Mouse (Mus musculus) C2C12 (cell line): ENCODE results near the gene Caprin1. TPM values are rescaled to one million over a fixed set of nuclear protein-coding genes. Genes with fewer than 3 reads are reported as not detected.

Experiments
- H3K27me3 ChIP-seq: one replicate; pipeline ENCODE4 v1.6.1; 2011; ENCODE audit not compliant: control insufficient read depth, insufficient read depth, insufficient read length
- H3K36me3 ChIP-seq: one replicate; pipeline ENCODE4 v1.6.1; 2011; ENCODE audit not compliant: control insufficient read depth, insufficient read depth
- H3K4me3 ChIP-seq: one replicate; pipeline ENCODE4 v1.5.1; 2011; ENCODE audit warnings: mild to moderate bottlenecking, control low read depth; ENCODE audit not compliant: poor library complexity, insufficient read depth, severe bottlenecking
- H3K79me2 ChIP-seq: one replicate; pipeline ENCODE4 v1.6.1; 2011; ENCODE audit not compliant: control insufficient read depth, insufficient read depth
- H3K79me3 ChIP-seq: one replicate; pipeline ENCODE4 v1.6.1; 2011; ENCODE audit warnings: low read depth, control low read depth
- H3ac ChIP-seq: one replicate; pipeline ENCODE3; 2011; ENCODE audit warnings: low read depth; ENCODE audit not compliant: control insufficient read depth, insufficient read length
- CEBPB ChIP-seq: IDR thresholded peaks from one replicate; pipeline ENCODE4 v1.6.1; 2011; ENCODE audit warnings: low read depth, mild to moderate bottlenecking, control low read depth, moderate library complexity
- CTCF ChIP-seq: IDR thresholded peaks from one replicate; pipeline ENCODE4 v1.5.1; 2011; ENCODE audit not compliant: control insufficient read depth, insufficient read depth, insufficient read length
- FOSL1 ChIP-seq: IDR thresholded peaks from one replicate; pipeline ENCODE4 v1.8.0; 2011; ENCODE audit warnings: mild to moderate bottlenecking, low read length; ENCODE audit not compliant: poor library complexity, insufficient read depth, severe bottlenecking
- MAX ChIP-seq: IDR thresholded peaks from one replicate; pipeline ENCODE4 v1.6.1; 2011; ENCODE audit warnings: mild to moderate bottlenecking, control low read depth
- MYOD1 ChIP-seq: IDR thresholded peaks from one replicate; pipeline ENCODE4 v1.6.1; 2011; ENCODE audit warnings: low read depth; ENCODE audit not compliant: control insufficient read depth, insufficient read length
- MYOG ChIP-seq: IDR thresholded peaks from one replicate; pipeline ENCODE4 v1.6.1; 2011; ENCODE audit not compliant: control insufficient read depth, insufficient read length; ENCODE audit errors: extremely low read depth
- USF1 ChIP-seq: IDR thresholded peaks from one replicate; pipeline ENCODE4 v1.6.1; 2011; ENCODE audit warnings: low read depth, mild to moderate bottlenecking, control low read depth, moderate library complexity
- polyA plus RNA-seq: library from polyadenylated mRNA; unstranded; fragments of >200 nt; fragmentation: generic; extraction: Trizol; gene quantifications from one replicate; pipeline ENCODE4 v1.2.1, GENCODE M21; 2012; ENCODE audit warnings: missing spikeins

The Caprin1 gene
- polyA plus RNA-seq, 1 experiment = 161 TPM

GRCm38 (mm10) chr2:103760421-103760820, 37.0 kb downstream of the Caprin1 start:
- Histone ChIP-seq H3K79me2 (peaks cover 42% of the 10 kb centered on the region), H3K36me3 (peaks cover 37% of the 10 kb centered on the region), H3ac (peak overlapping the region; percentile 74), H3K79me3 (peaks cover 37% of the 10 kb centered on the region), H3K4me3 (peak overlapping the region; percentile 95), H3K27me3 (no peaks in the 10 kb centered on the region)
- TF ChIP-seq MAX (no peak), MYOG (no peak), USF1 (no peak), CTCF (no peak), CEBPB (no peak), MYOD1 (no peak), FOSL1 (no peak)

GRCm38 (mm10) chr2:103755458-103756085, 41.9 kb downstream of the Caprin1 start:
- peaks cover 33% of the 10 kb centered on the region for H3K79me3 ChIP-seq
- no peak overlapping the region for H3K4me3 ChIP-seq
- H3K36me3 ChIP-seq = peaks cover 68% of the 10 kb centered on the region
- H3K79me2 ChIP-seq = peaks cover 37% of the 10 kb centered on the region
- no peaks in the 10 kb centered on the region for H3K27me3 ChIP-seq
- H3ac ChIP-seq = no peak overlapping the region
- TF ChIP-seq CTCF (no peak), FOSL1 (no peak), MYOD1 (no peak)

- Histone ChIP-seq H3K79me3 (peaks cover 24% of the 10 kb centered on the region), H3K27me3 (no peaks in the 10 kb centered on the region), H3K4me3 (no peak overlapping the region), H3ac (no peak overlapping the region), H3K36me3 (peaks cover 77% of the 10 kb centered on the region), H3K79me2 (peaks cover 27% of the 10 kb centered on the region)
- no peak for TF ChIP-seq CTCF
- TF ChIP-seq MAX = no peak
- TF ChIP-seq MYOG = no peak
- TF ChIP-seq FOSL1 = no peak
- TF ChIP-seq CEBPB = no peak
- TF ChIP-seq MYOD1 = no peak
- no peak for TF ChIP-seq USF1
These were observed 42.8 kb downstream of the Caprin1 start for GRCm38 (mm10) chr2:103754614-103755013.

GRCm38 (mm10) chr2:103751771-103752170, 45.7 kb downstream of the Caprin1 start:
- H3K36me3 ChIP-seq = peaks cover 95% of the 10 kb centered on the region
- no peak overlapping the region for H3ac ChIP-seq
- no peaks in the 10 kb centered on the region for H3K27me3 ChIP-seq
- H3K4me3 ChIP-seq = no peak overlapping the region
- no peaks in the 10 kb centered on the region for H3K79me3 ChIP-seq
- TF ChIP-seq CEBPB = no peak
- no peaks in the 10 kb centered on the region for H3K79me2 ChIP-seq

- H3K79me2 ChIP-seq = no peaks in the 10 kb centered on the region
- no peak overlapping the region for H3K4me3 ChIP-seq
- no peak overlapping the region for H3ac ChIP-seq
- peaks cover 91% of the 10 kb centered on the region for H3K36me3 ChIP-seq
- no peaks in the 10 kb centered on the region for H3K79me3 ChIP-seq
- TF ChIP-seq USF1 (no peak), MAX (no peak), CTCF (no peak), CEBPB (no peak), MYOG (no peak), MYOD1 (no peak), FOSL1 (no peak)
- H3K27me3 ChIP-seq = no peaks in the 10 kb centered on the region
These were observed 48.4 kb downstream of the Caprin1 start for GRCm38 (mm10) chr2:103749091-103749490.

GRCm38 (mm10) chr2:103747891-103748290, 49.6 kb downstream of the Caprin1 start:
- H3K36me3 ChIP-seq = peaks cover 91% of the 10 kb centered on the region
- TF ChIP-seq USF1 (no peak), MAX (no peak), MYOG (no peak), MYOD1 (no peak), CEBPB (no peak), CTCF (no peak)
- H3K27me3 ChIP-seq = no peaks in the 10 kb centered on the region
- no peak overlapping the region for H3ac ChIP-seq
- no peaks in the 10 kb centered on the region for H3K79me2 ChIP-seq
- no peaks in the 10 kb centered on the region for H3K79me3 ChIP-seq
- H3K4me3 ChIP-seq = no peak overlapping the region
